ENCODE assay signal across 7 mouse cellular contexts in the genomic region with DNA sequence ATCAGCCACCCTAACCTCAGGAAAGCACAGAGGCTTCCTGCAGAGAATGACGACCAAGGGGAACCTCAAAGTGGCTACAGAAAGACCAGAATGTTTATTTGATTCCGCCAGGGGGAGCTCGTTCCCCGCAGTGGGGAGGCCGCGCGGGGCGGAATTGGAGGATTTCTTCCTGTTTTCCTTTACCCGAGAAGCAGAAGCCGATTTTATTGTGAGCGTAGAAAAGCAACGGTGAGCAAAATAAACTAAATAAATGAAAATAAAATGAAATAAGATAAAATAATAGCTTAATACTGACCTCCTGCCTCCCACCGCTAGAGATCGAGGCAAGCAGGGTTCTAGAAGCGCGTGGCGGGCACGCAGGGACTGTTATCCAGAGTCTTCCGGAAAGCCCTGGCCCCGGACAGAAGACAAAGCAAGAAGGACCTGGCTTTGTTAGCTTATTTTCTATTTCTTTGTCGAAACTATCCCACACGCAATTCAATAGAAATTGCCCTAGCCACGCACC. TPM values are rescaled to one million over a fixed set of nuclear protein-coding genes. Genes with fewer than 3 reads are reported as not detected.
A peak's percentile ranks its signal among the peaks of the same experiment; 100 is the strongest.
DNase-seq lines count a peak whose midpoint lies in the region; ATAC-seq lines count a peak whose summit lies in the region.

No protein-coding gene starts in this region.

- peak; percentile 91 to 93 for DNase-seq in adrenal gland, adult 18-20 months (ENCODE audit: low spot score in 2 of 2)
- DNase-seq in embryo, embryonic 11 days, result peak; percentile 92
- DNase-seq in gastrocnemius, postnatal 25 days, result peak; percentile 80
- DNase-seq in left cerebral cortex, postnatal 25 days (ENCODE audit: low spot score in 2 of 2), result peak; percentile 89 to 95
- DNase-seq in midbrain, embryonic 10.5 days (ENCODE audit: low spot score), result peak; percentile 90
- DNase-seq in right cerebral cortex, postnatal 4 days, result peak; percentile 95

- ATAC-seq in intestine, embryonic 15.5 days, result peak; percentile 92

- peak overlapping the region; percentile 52 for H3K4me3 ChIP-seq in intestine, embryonic 15.5 days (replicated peaks)
- peak overlapping the region; percentile 68 for H3K4me3 ChIP-seq in midbrain, embryonic 10.5 days

- no peaks in the 10 kb centered on the region for H3K4me1 ChIP-seq in intestine, embryonic 15.5 days (replicated peaks)
- no peaks in the 10 kb centered on the region; the same call in 1 of the 2 replicates for H3K4me1 ChIP-seq in midbrain, embryonic 10.5 days

- peak overlapping the region; percentile 43 for H3K4me2 ChIP-seq in intestine, embryonic 15.5 days (replicated peaks)

- no peaks in the 10 kb centered on the region for H3K9me3 ChIP-seq in intestine, embryonic 15.5 days
- no peaks in the 10 kb centered on the region for H3K9me3 ChIP-seq in midbrain, embryonic 10.5 days (replicated peaks)

- peak overlapping the region; percentile 39 for H3K9ac ChIP-seq in intestine, embryonic 15.5 days

- no peaks in the 10 kb centered on the region for H3K27me3 ChIP-seq in intestine, embryonic 15.5 days (replicated peaks)
- H3K27me3 ChIP-seq in midbrain, embryonic 10.5 days (ENCODE audit: low read depth, poor library complexity, severe bottlenecking), result peaks cover 21% of the 10 kb centered on the region

- H3K27ac ChIP-seq in intestine, embryonic 15.5 days, result peak overlapping the region; percentile 69
- peak overlapping the region; percentile 96 for H3K27ac ChIP-seq in midbrain, embryonic 10.5 days (replicated peaks)

- H3K36me3 ChIP-seq in intestine, embryonic 15.5 days, result no peaks in the 10 kb centered on the region
- H3K36me3 ChIP-seq in midbrain, embryonic 10.5 days, result no peaks in the 10 kb centered on the region

- intact Hi-C loops in left cerebral cortex, postnatal 25 days (cut with DNase I), result loop anchor here (1.0 to 10.0 kb wide), 3 partner anchors 29 to 119 kb away; a partner anchor contains a TSS

- 0% methylated on average over 23 of the region's 23 CpGs for WGBS in intestine, embryonic 15.5 days
- under 1% methylated on average over 23 of the region's 23 CpGs for WGBS in midbrain, embryonic 10.5 days

RNA-seq across cellular contexts. Expression of a gene that starts 6.7 kb away (rescaled TPM):
- not detected for total RNA-seq in adrenal gland, adult 18-20 months (2021)
- not detected for total RNA-seq in gastrocnemius, postnatal 25 days (2021)
- 0.06 TPM in 1 of 2 replicates, not detected in the other for polyA plus RNA-seq in intestine, embryonic 15.5 days (2015; fragmentation: Nextera tagmentation; extraction: Ambion mirVana)
- total RNA-seq in left cerebral cortex, postnatal 25 days (2021), result not detected
- 0.11 TPM in 1 of 2 replicates, not detected in the other for polyA plus RNA-seq in midbrain, embryonic 10.5 days (2016; fragmentation: Nextera tagmentation; extraction: Ambion mirVana)

RNA-seq across cellular contexts. Expression of a gene that starts 29.4 kb away (rescaled TPM):
- total RNA-seq in adrenal gland, adult 18-20 months (2021), result 1 to 10 TPM in 1 of 2 experiments, under 1 TPM in 1; 0.80 to 1.5 TPM
- under 1 TPM; 0.26 to 0.54 TPM for total RNA-seq in gastrocnemius, postnatal 25 days (2021)
- polyA plus RNA-seq in intestine, embryonic 15.5 days (2015; fragmentation: Nextera tagmentation; extraction: Ambion mirVana), result 6.2 and 7.5 TPM in 2 replicates
- 1 to 10 TPM; 2.6 to 3.3 TPM for total RNA-seq in left cerebral cortex, postnatal 25 days (2021)
- 23.8 and 24.8 TPM in 2 replicates for polyA plus RNA-seq in midbrain, embryonic 10.5 days (2016; fragmentation: Nextera tagmentation; extraction: Ambion mirVana)

RNA-seq across cellular contexts. Expression of a gene that starts 35.3 kb away (rescaled TPM):
- under 1 TPM in 1 of 2 experiments, not detected in 1; 0.96 TPM for total RNA-seq in adrenal gland, adult 18-20 months (2021)
- not detected for total RNA-seq in gastrocnemius, postnatal 25 days (2021)
- 1.4 and 1.5 TPM in 2 replicates for polyA plus RNA-seq in intestine, embryonic 15.5 days (2015; fragmentation: Nextera tagmentation; extraction: Ambion mirVana)
- total RNA-seq in left cerebral cortex, postnatal 25 days (2021), result under 1 TPM; 0.25 to 0.39 TPM
- not detected in 2 replicates for polyA plus RNA-seq in midbrain, embryonic 10.5 days (2016; fragmentation: Nextera tagmentation; extraction: Ambion mirVana)

Comparison
In these comparisons a context has a peak if more than half of its experiments do, and no peak if none do; other contexts are left out.
1. Peak in every context shown above with its lines: DNase-seq, ATAC-seq, H3K4me3 ChIP-seq and H3K27ac ChIP-seq.